Mouse (Mus musculus): ENCODE results near the gene Il18bp. TPM values are rescaled to one million over a fixed set of nuclear protein-coding genes. Genes with fewer than 3 reads are reported as not detected.
A peak's percentile ranks its signal among the peaks of the same experiment; 100 is the strongest.

Gene Il18bp
- total RNA-seq, 2 experiments from 2014 or later, result 2.1 to 7.6 TPM

DNA sequence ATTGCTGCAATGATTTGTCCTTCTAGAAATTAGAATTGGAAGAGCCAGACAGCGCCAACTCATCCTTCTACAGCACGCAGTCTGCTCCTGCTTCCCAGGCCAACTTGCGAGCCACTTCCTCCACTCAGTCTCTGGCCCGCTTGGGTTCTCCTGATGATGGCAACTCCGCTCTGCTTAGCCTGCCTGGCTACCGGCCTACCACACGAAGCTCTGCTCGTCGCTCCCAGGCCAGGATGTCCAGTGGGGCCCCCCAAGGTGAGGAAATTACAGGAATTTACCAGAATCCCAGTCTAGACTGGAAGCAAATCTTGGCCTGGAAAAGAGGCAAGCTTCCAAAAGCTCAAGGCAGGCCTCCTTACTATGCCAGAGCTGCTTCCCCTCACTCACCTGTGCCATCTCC, 6.6 kb downstream of the Il18bp start:
- no peak for ATAC-seq (replicated peaks; ENCODE audit: poor library complexity)

DNA sequence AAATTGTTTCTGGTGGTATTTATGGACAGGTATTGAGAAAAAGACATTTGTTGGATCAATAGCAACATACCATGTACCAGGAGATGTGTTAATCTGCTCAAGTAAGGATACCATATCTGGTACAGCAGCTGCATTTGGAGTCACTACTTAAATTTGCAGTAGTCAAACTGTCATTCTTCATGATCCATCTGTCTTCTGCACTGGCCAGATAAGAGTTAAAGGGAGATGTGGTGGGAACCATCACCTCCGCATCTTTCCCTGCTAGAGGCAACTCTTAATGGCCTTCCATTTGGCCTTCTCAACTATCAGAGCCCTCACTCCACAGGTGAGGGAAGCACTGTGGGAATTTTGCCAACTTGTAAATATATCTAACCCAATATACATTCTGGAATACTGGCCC, 12.0 kb downstream of the Il18bp start:
- peak; percentile 75 for ATAC-seq (replicated peaks; ENCODE audit: poor library complexity)

DNA sequence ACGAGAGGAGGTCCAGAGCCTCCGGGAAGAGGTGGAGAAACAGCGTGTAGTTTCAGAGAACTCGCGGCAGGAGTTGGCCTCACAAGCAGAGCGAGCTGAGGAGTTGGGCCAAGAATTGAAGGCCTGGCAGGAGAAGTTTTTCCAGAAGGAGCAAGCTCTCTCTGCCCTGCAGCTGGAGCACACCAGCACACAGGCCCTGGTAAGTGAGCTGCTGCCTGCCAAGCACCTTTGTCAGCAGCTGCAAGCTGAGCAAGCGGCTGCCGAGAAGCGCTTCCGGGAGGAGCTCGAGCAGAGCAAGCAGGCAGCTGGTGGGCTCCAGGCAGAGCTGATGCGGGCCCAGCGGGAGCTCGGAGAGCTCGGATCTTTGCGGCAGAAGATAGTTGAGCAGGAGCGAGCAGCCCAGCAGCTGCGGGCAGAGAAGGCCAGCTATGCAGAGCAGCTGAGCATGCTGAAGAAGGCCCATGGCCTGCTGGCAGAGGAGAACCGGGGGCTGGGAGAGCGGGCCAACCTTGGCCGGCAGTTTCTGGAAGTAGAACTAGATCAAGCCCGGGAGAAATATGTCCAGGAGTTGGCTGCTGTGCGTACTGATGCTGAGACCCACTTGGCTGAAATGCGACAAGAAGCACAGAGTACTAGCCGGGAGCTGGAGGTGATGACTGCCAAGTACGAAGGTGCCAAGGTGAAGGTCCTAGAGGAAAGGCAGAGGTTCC, 17.4 kb downstream of the Il18bp start:
- ATAC-seq (replicated peaks; ENCODE audit: poor library complexity), result no peak

DNA sequence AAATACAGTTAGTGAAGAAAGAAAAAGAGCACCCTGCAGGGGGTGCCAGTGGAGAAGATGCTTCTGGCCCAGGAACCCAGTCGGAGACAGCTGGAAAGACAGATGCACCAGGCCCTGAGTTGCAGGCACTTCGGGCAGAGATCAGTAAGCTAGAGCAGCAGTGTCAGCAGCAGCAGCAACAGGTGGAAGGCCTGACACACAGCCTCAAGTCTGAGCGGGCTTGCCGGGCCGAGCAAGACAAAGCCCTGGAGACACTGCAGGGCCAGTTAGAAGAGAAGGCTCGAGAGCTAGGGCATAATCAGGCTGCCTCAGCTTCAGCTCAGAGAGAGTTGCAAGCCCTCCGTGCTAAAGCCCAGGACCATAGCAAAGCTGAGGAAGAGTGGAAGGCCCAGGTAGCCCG, 18.2 kb downstream of the Il18bp start:
- no peak for ATAC-seq (replicated peaks; ENCODE audit: poor library complexity)

DNA sequence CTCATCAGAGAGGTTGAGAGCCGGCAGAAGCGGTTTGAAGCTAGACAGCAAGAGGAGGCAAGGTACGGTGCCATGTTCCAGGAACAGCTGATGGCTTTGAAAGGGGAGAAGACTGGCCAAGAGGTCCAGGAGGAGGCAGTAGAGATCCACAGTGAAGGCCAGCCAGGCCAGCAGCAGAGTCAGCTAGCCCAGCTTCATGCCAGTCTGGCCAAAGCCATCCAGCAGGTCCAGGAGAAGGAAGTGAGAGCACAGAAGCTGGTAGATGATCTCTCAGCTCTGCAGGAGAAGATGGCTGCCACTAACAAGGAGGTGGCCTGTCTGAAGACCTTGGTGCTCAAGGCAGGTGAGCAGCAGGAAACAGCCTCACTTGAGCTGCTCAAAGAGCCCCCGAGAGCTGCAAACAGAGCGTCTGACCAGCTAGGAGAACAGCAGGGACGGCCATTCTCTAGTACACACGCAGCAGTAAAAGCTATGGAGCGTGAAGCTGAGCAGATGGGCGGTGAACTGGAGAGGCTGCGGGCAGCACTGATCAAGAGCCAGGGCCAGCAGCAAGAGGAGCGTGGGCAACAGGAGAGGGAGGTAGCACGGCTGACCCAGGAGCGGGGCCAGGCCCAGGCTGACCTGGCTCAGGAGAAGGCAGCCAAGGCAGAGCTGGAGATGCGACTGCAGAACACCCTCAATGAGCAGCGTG, 18.9 kb downstream of the Il18bp start:
- no peak for ATAC-seq (replicated peaks; ENCODE audit: poor library complexity)

DNA sequence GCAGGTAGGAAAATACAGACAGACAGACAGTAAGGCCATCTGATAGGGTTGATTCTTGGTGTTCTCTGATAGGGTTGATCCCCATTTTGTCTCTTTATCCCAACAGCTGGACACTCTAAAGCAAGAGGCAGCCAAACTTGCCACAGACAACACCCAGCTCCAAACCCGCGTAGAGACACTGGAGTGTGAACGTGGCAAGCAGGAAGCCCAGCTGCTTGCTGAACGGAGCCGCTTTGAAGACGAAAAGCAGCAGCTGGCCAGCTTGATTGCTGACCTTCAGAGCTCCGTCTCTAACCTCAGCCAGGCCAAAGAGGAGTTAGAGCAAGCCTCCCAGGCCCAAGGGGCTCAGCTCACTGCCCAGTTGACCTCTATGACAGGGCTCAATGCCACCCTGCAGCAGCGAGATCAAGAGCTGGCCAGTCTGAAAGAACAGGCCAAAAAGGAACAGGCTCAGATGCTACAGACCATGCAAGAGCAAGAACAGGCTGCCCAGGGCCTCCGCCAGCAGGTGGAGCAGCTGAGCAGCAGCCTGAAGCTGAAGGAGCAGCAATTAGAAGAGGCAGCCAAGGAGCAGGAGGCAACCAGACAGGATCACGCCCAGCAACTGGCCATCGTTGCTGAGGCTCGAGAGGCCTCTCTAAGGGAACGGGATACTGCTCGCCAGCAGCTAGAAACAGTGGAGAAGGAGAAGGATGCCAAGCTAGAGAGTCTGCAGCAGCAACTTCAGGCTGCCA, 20.1 kb downstream of the Il18bp start:
- ATAC-seq (replicated peaks; ENCODE audit: poor library complexity), result peak; percentile 95

DNA sequence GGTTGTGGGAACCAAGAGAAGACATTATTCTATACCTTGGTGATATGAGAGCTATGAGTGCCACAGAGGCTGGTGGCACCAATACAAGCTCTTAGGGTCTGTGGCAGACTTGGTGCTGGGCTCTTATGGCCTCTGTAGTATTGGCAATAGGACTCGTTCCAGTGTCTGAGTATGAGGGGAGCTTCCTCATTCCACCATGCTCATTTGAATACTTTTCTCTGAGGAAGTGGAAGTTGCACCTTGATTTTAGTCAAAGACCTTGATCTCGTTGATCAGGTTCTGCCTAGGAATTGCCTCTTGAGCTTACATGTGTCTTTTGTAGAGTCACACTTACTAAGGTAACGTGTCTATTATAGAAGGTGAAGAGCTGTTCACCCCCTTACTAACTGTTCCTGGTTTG, 24.2 kb downstream of the Il18bp start:
- no peak for ATAC-seq (replicated peaks; ENCODE audit: poor library complexity)

DNA sequence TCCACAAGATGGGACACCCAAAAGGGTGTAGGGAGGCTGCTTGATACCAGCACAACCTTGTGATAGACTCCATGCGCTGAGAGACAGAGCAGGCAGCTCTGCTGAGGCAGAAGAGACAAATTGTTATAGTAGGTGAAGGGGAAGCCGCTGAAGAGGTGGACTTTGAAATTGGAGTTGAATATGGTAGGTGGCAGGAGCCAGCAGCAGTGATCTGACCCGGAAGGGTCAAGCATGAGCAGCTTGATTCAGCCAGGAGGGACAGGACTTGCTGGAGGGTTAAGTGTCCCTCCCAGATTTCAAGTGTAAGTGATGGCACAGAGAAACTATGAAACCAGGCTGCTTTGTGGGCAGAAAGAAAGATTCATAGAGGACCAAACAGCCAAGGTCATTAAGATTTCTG, 33.4 kb downstream of the Il18bp start:
- no peak for ATAC-seq (replicated peaks; ENCODE audit: poor library complexity)

DNA sequence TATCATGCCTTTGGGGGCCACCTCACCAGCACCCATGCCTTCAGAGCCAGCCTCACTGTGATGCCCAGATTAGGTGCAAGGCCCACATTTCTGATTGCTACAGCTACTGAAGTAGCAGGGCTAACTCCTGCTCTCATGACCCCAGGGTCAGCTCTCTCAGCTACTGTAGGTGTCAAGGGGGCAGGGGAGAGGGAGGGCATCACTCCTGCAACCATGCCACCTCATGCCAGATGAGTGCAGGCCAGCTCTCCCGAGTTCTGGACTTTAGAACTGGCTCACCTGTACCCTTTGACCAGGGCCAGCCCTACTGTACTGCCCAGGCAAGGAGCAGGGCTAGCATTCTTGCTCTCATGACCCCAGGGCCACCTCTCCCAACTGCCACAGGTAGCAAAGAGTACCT, 35.8 kb downstream of the Il18bp start:
- ATAC-seq (replicated peaks; ENCODE audit: poor library complexity), result no peak

DNA sequence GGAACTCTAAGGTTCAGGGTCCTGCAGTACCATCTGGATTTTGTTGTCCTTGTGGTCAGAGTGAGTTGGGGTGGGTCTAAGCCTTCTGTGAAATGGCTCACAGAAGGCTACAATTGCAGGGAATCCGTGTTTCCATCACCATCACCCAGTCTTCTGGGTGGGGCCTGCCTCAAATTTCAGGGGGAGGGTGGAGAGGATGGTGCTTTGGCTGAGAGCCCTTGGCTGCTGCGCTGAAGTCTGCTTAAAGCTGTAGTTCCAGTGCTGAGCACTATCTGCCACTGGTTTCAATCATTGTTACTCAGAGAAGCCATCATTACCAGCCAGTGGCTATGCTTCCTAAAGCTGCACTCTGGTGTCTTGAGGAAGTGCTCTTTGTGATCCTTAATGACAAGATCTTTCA, 44.0 kb downstream of the Il18bp start:
- peak; percentile 18; the same call in 1 of the 2 replicates for ATAC-seq (replicated peaks; ENCODE audit: poor library complexity)

DNA sequence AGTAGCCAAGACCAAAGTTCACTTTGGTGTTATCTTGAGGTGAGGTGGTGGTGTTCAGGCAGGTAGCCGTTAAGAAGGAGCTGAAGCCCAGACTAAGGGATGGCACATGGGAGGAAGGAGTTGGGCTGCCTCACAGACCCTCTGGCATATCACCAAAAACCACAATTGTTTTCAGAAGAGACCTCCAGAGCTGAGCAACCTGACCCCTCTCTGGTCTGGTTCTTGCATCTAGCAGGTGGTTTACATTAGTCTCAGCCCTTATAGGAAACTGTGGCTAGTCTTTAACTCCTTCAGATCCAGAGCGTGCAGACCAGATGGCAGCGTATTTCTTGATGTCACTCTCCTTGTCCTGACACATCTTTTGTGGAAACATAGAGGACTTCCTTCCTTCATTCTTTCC, 44.8 kb downstream of the Il18bp start:
- ATAC-seq (replicated peaks; ENCODE audit: poor library complexity), result no peak

DNA sequence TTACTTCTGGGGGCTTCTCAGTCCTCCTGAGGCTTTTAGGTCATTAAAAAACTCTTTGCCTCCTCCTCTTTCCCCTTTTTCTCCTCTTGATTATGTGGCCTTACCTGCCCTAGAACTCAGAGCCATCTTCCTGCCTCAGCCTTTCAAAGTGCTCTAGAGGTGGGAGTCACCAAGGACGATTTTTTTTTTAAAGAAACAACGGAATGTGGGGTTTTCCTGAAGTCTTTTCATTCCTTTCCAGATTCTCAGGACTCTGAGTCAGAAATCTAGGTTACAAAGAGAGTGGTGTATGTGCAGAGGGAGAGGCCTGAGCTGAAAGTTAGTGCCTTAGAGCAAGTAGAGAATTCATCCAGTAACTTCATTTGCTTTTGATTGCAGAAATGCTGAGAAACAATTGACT, 46.8 kb downstream of the Il18bp start:
- ATAC-seq (replicated peaks; ENCODE audit: poor library complexity), result no peak

DNA sequence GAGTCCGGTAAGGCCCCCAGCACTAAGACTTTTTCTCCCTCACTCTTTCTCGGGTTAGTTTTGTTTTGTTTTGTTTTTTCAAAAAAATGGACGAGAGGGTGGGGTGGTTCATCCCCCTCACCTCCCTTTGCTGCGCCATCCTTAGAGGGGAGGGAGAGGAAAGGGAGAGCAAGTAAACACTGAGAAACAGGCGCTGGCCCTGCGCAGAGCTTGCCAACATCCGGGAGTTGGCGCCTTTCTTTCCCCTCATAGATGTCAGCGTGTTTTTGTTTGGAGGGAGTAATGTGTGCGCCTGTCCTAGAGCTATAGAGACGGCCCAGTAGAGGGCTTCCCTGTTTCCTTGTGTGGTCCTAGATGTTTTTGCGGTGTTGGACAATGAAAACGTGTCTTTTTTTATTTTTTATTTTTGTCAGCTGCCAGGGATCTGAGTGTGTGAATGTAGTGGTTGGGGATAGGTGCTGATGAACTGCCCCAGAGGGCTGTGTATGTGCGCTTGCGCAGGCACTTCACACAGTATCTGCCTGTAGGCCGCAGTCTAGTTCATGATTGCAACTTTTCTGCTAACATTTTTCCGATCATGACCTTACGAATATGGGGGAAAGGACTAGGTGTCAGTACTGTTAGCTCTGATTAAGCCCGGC, 47.5 kb downstream of the Il18bp start:
- peak; percentile 60 for ATAC-seq (replicated peaks; ENCODE audit: poor library complexity)

DNA sequence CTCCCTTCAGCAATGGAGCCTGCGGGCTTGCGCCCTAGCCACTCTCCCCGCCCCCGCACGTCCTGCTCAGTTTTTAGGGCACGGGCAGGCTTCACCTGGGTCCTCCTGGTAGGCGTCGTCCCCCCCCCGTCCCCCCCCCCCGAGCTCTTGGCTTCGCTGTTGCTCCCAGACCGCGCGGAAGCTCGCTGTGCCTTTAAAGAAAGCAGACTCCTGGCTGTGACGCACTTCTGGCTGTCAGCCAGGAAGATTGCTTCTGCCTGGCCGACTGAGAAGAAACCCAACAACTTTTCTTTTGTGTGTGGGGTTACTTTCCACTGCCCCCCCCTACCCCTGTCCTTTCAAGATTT, 48.1 kb downstream of the Il18bp start:
- ATAC-seq (replicated peaks; ENCODE audit: poor library complexity), result peak; percentile 21

DNA sequence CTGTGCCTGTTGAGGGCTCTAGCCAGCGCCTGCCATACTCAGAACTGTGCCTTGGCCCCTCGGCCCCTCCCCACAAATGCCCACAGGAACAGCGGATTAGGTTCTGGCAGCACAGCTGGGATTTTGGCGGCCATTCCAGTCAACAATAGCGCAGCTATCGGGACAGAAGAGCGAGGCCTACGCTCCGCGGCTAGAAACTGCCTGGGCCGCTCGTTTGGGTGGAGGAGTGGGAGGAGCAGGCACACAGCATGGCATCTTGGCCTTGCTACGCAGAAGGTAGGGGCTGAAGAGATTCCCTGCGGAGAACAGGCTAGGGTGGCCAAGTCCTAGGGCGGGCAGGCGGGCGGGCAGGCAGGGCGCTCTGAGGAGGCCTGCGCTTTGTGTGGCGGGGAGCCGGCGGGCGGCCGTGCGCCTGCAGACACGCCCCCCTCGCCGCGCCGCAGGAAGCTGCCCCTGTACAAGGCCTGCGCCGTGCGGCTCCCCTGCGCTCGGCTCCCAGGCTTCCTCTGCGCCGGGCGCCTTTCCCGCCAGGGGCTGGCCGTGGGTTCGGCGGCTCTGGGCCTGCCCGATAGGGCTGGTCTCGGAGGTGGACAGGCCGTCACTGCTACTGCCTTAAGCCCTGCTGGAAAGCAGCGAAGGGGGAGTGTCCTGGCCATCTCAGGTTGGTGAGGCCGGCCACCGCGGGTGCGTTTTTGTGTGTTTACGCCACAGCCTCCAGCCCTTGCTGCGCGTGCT, 48.6 kb downstream of the Il18bp start:
- ATAC-seq (replicated peaks; ENCODE audit: poor library complexity), result peak; percentile 58

DNA sequence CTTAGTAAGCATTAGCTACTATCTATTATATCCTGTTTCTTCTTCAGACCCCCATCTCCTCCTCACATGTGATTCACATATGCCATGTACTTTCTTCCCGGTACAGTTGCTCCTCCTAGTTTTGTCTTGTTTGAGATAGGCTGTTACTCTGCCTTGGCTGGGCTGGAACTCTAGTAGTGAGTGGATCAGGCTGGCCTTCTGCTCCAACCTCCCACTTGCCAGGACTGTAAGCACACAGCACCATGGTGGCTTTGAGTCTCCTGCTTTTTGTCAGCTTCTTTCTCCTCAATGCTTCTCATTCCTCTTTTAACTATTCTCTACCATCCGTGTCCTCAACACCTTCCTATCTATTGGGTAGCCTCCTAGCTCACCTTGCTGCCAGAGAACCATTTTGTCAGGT, 49.7 kb downstream of the Il18bp start:
- ATAC-seq (replicated peaks; ENCODE audit: poor library complexity), result no peak

DNA sequence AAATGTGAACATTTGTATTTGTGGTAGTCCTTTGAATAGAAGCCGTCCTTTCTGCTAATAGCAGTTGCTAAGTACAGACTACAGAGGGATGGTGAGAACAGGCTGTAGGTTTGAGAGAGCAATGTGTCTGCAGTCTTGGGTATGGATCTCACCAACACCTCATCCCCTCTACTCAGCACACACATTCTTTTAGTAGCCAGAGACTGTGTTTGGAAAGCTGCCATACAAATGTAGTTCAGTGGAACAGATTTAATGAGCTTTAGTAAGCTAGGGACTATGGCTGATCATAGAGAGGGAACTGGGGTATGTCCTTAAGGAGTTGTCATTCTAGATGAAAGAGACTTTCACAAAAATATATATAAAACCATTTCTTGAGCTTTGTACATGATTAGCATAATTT, 51.2 kb downstream of the Il18bp start:
- ATAC-seq (replicated peaks; ENCODE audit: poor library complexity), result no peak

DNA sequence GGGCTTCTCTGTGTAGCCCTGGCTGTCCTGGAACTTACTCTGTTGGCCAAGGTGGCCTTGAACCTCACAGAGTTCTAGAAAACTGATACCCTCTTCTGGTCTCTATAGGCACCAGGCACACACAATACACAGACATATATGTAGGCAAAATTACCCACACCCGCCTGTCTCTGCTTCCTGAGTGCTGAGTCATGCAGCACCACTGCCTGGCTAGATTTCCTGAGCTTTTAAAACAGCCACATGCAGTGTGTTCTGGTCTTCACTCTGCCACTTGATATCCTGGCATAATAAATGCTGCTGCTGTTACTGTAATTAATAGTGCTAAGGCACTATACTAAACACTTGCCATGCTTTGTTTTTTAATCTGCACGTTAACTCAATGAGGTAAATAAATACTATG, 52.9 kb downstream of the Il18bp start:
- peak; percentile 49 for ATAC-seq (replicated peaks; ENCODE audit: poor library complexity)

All from megakaryocyte progenitor cell, adult 5-6 weeks (primary cell).